Mouse (Mus musculus): ENCODE results near the gene Aif1. TPM values are rescaled to one million over a fixed set of nuclear protein-coding genes. Genes with fewer than 3 reads are reported as not detected.

Aif1 gene
- total RNA-seq, 2 experiments from 2014 or later = 10.3 to 10.5 TPM

DNA sequence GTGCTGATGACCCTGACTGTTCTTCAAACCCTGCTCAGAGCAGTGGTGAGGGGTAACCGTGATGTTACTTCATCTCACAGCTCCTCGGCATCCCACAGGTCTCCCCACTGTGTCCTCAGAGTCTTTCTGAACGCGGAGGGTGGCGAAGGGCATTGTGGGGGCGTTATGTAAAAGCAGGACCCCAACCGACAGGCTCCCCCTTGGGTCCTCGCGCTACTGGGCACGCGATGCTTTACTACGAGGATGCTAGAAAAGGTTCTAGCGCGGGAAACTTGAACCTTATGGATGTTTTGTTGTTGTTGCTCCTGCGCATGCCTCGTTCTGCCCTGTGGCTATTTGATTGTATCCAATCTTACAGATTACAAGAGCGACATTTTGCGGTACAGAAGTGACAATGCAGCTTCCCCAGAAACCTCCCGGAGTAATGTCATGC, 54.0 kb downstream of the Aif1 start, which contains the start of gene Csnk2b:
TSS of gene Csnk2b (minus strand) at position 183 of the 433 bp plus-strand sequence.
- DNase-seq (ENCODE audit: low spot score in 2 of 2) = peak; percentile 62

DNA sequence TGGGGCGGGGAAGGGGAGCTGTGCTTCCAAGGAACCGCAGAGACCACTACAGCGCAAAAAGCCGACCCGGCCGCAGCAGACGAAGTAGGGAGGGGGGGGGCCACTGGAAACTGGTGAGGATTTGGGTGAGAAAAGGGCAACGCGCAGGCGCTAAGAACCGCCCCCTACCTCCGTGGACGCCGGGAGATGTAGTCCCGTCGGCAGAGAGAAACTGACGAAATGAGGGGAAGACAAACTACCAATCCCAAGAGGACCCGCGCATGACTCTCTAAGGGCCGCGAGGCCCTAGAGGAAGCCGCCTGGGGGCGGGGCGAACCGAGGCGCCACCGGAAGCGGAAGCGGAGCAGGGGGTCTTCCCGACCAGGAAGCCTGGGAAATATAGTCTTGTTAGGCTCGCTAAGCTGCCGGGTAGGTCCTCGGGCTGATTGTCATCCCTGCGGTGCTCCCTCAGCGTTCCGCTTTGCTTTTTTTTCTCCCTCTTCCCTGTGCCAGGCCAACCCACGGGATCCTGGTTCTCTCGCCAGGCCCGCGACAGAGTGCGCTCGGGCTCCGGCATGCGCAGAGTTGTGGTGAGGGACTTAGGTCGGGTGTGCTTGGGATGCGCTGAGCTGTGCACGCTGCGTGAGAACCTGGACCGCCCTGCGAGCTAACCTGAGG, 54.6 kb downstream of the Aif1 start, which contains the start of gene Gpank1:
TSS of gene Gpank1 (plus strand) at position 313 of the 657 bp plus-strand sequence.
- peak; percentile 96 to 97 for DNase-seq (ENCODE audit: low spot score in 2 of 2)

Small RNA genes within 50 kb of the gene (microRNA-seq; reads per million reads assigned to microRNA genes)
- gene Mir6973a (0 reads per million in 2 experiments), gene Mir6974 (0 to 0.22 reads per million in 2 experiments)

Other genes with a start within 250 kb of the Aif1 start
- gene Neu1, start 244.8 kb downstream of the Aif1 start, total RNA-seq (2021) = 10 to 100 TPM; 23.6 to 24.4 TPM
- 1 to 10 TPM; 4.3 to 5.3 TPM for gene Hspa1b, start 216.8 kb downstream of the Aif1 start, total RNA-seq (2021)
- not detected for gene Gm20481, start 206.2 kb downstream of the Aif1 start, total RNA-seq (2021)
- 1 to 10 TPM; 6.8 to 8.7 TPM for gene Hspa1a, start 203.9 kb downstream of the Aif1 start, total RNA-seq (2021)
- gene Hspa1l, start 203.4 kb downstream of the Aif1 start, total RNA-seq (2021) = under 1 TPM; 0.30 to 0.38 TPM
- 10 to 100 TPM; 24.2 to 25.9 TPM for gene Lsm2, start 194.2 kb downstream of the Aif1 start, total RNA-seq (2021)
- gene Vars, start 175.1 kb downstream of the Aif1 start, total RNA-seq (2021) = 10 to 100 TPM; 56.3 to 62.1 TPM
- under 1 TPM; 0.16 to 0.30 TPM for gene Vwa7, start 159.5 kb downstream of the Aif1 start, total RNA-seq (2021)
- gene Sapcd1, start 148.1 kb downstream of the Aif1 start, total RNA-seq (2021) = 1 to 10 TPM in 1 of 2 experiments, under 1 TPM in 1; 0.53 to 1.4 TPM
- gene Msh5, start 129.3 kb downstream of the Aif1 start, total RNA-seq (2021) = 1 to 10 TPM in 1 of 2 experiments, under 1 TPM in 1; 0.91 to 1.4 TPM
- gene Clic1, start 126.1 kb downstream of the Aif1 start, total RNA-seq (2021) = 10 to 100 TPM; 19.3 to 19.6 TPM
- 10 to 100 TPM; 47.3 to 59.0 TPM for gene Ddah2, start 117.0 kb downstream of the Aif1 start, total RNA-seq (2021)
- not detected for gene Ly6g6c, start 110.7 kb downstream of the Aif1 start, total RNA-seq (2021)
- gene Mpig6b, start 109.9 kb downstream of the Aif1 start, total RNA-seq (2021) = not detected
- gene Ly6g6e, start 99.2 kb downstream of the Aif1 start, total RNA-seq (2021) = 1 to 10 TPM; 2.8 to 3.5 TPM
- gene Ly6g6d, start 98.0 kb downstream of the Aif1 start, total RNA-seq (2021) = 1 to 10 TPM in 1 of 2 experiments, under 1 TPM in 1; 0.78 to 1.6 TPM
- gene Ly6g6f, start 90.5 kb downstream of the Aif1 start, total RNA-seq (2021) = not detected
- gene Abhd16a, start 86.8 kb downstream of the Aif1 start, total RNA-seq (2021) = 10 to 100 TPM; 77.4 to 79.9 TPM
- gene Ly6g5c, start 67.8 kb downstream of the Aif1 start, total RNA-seq (2021) = not detected
- under 1 TPM; 0.58 to 0.82 TPM for gene Ly6g5b, start 60.6 kb downstream of the Aif1 start, total RNA-seq (2021)
- 10 to 100 TPM; 10.7 to 14.6 TPM for gene Gpank1, start 54.6 kb downstream of the Aif1 start, total RNA-seq (2021)
- 100 to 1,000 TPM; 178 to 202 TPM for gene Csnk2b, start 54.0 kb downstream of the Aif1 start, total RNA-seq (2021)
- 10 to 100 TPM; 21.4 to 25.9 TPM for gene D17H6S53E, start 49.7 kb downstream of the Aif1 start, total RNA-seq (2021)
- gene Apom, start 44.0 kb downstream of the Aif1 start, total RNA-seq (2021) = not detected
- gene Bag6, start 40.9 kb downstream of the Aif1 start, total RNA-seq (2021) = 100 to 1,000 TPM; 284 to 308 TPM
- gene Prrc2a, start 11.2 kb downstream of the Aif1 start, total RNA-seq (2021) = 100 to 1,000 TPM; 284 to 322 TPM
- gene Lst1, start 12.4 kb upstream of the Aif1 start, total RNA-seq (2021) = 10 to 100 TPM; 15.6 to 17.2 TPM
- 1 to 10 TPM in 1 of 2 experiments, under 1 TPM in 1; 0.74 to 1.2 TPM for gene Ltb, start 18.4 kb upstream of the Aif1 start, total RNA-seq (2021)
- not detected for gene Tnf, start 25.9 kb upstream of the Aif1 start, total RNA-seq (2021)
- under 1 TPM; 0.43 to 0.71 TPM for gene Lta, start 29.3 kb upstream of the Aif1 start, total RNA-seq (2021)
- gene Gm16181, start 44.8 kb upstream of the Aif1 start, total RNA-seq (2021) = not detected
- 100 to 1,000 TPM; 310 to 356 TPM for gene Atp6v1g2, start 57.6 kb upstream of the Aif1 start, total RNA-seq (2021)
- gene Nfkbil1, start 59.7 kb upstream of the Aif1 start, total RNA-seq (2021) = 10 to 100 TPM; 14.2 to 15.5 TPM
- gene Ddx39b, start 65.7 kb upstream of the Aif1 start, total RNA-seq (2021) = 100 to 1,000 TPM; 257 to 272 TPM
- gene H2-D1, start 86.7 kb upstream of the Aif1 start, total RNA-seq (2021) = 10 to 100 TPM; 15.2 to 17.5 TPM
- under 1 TPM in 1 of 2 experiments, not detected in 1; 0.74 TPM for gene H2-Q1, start 144.3 kb upstream of the Aif1 start, total RNA-seq (2021)
- 1 to 10 TPM; 2.0 to 2.1 TPM for gene H2-Q2, start 166.2 kb upstream of the Aif1 start, total RNA-seq (2021)
- 1 to 10 TPM; 1.2 to 1.8 TPM for gene H2-Q4, start 203.5 kb upstream of the Aif1 start, total RNA-seq (2021)
- gene H2-Q6, start 248.8 kb upstream of the Aif1 start, total RNA-seq (2021) = not detected